Mouse (Mus musculus): ENCODE measurements around the gene Ell.

Gene Ell

DNA sequence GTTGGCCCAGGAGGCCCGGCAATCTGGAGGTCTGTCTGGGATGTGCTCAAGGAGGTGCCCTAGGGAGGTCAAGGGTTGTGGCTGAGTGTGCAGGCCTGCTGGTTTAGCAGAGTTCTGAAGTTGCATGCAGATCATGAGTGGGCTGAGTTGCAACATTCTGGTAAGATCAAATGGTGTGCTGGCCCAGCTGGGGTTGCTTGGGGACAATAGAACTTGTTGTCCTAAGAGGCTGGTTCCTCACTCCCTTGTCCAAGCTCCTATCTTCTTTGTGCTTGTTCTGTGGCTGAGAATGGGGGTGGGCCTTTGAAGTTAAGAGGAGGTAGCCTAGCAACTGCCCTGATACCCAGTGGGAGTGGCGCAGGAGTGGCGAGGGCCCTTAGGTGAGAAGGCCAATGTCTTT, 23.5 kb downstream of the Ell start:
- no peak for DNase-seq (ENCODE audit: extremely low read depth, low read depth)

DNA sequence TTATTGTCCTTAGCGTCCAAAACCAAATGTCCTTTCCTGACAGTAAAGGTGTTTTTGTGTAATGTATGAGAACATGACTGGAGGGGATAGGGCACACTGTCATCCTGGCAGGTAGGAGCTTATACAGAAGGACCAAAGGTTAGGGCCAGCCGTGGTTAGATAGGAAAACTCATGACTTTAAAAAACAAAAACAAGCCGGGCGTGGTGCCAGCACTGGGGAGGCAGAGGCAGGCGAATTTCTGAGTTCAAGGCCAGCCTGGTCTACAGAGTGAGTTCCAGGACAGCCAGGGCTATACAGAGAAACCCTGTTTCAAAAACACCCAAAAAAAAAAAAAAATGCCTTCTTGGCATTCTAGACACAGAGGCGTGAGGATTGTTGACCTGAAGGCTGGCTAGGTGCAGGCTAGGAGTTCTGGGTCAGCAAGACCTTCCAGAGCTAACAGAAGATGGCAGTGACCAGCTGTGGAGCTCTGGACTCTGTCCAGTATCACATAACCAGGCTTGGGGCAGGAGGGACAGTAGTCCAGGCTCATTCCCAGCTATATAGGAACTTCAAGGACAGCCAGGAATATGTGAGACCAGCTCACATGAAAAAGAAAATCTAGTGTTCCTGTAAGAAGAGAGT, 24.6 kb downstream of the Ell start:
- DNase-seq (ENCODE audit: extremely low read depth, low read depth) = no peak

DNA sequence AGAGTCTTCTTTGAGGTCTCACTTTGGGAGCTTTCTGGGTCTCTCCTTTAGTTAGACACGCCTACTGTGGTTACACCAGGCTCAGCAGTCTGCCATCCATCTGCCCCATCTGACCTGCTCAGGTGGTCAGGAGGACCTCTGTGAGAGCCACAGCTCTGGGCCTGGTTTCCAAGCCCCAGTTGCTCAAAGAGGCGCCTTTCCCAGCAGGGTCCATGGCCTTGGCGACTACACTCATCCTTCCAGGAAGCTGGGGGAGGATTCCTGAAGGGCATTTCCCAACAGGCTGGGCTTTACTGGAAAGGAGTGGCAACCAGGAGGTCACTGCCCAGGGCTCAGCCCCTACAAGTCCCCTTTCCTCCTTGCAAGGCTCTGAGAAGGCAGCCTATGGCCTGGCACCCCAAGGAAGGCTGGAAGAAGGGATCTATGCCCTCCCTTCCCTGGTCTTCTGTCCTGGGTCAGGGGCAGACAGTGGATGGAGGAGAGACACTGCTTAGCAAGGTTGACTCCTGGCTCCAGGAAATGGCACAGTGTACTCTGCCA, 25.5 kb downstream of the Ell start:
- DNase-seq (ENCODE audit: extremely low read depth, low read depth) = no peak

DNA sequence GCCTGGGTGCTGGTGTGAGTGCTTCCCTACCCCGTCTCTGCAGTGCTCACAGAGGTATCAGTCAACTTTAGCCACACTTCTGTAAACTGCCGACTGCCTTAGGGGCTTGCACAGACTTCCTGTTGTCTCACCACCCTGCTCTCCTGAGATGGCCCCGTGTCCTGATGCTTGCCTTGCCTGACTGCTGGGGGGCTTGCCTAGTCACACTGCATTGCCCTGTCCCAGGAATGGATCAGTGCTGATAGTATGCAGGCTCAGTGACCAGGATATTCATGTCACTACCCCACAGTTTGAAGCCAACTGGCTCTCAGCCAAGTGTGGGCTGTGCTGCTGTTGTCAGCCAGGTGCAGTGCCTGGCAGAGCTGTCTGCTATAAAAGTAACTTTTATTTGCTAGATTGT, 26.3 kb downstream of the Ell start:
- no peak for DNase-seq (ENCODE audit: extremely low read depth, low read depth)

DNA sequence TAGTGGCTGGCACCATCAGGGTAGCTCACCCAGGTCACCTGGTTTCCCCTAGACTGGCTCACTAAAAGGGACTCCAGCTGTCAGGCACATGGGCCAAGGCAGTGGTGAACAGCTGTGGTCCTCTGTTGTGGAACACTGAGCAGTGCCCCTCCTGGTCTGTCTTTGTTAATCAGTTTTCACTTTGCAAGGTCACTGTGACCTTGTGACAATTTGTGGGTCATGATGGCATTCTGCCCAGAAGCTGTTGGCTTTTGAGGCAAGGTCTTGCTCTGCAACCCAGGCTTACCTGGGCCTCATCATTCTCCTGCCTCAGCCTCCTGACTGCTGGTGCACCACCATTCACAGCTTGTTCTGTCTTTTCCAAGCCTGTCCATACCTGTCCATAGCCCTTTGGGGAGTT, 31.1 kb downstream of the Ell start:
- DNase-seq (ENCODE audit: extremely low read depth, low read depth) = no peak

DNA sequence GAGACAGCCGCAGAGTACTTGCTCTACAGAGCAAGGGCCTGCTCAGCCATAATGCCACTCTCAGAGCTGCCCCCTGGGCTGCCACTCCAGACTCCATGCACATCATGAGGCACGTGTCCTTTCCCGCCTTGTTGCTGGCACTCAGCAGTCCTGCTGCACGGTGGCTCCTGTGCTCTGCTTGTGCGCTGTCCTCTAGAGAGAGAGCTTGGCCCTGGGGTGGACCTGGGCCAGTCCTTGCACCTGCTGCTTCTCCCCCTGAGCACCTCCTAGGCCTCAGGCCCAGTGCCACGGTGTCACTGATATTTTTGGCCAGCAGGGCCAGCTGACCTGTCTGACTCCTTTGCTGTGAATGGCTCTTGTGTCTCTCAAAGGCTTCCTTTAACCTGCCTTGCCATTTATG, 31.7 kb downstream of the Ell start:
- DNase-seq (ENCODE audit: extremely low read depth, low read depth) = no peak

DNA sequence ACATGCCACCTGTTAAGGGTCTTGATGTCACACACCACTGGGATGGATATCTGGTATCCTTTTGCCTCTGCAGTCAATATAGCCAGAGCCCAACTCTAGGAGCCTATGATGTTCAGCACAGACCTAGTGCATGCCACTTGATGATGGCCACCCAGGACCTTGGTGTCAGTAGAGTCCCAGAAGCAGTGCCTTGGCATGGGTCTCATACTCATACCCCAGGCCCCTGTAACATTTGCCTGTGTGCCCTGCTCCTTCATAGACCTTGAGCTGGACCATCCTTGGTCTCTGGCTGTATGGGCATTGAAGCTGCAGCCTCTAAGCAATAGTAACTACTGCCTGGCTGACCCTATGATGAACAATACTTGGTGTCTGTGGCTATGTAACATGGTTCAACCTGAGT, 35.0 kb downstream of the Ell start:
- DNase-seq (ENCODE audit: extremely low read depth, low read depth) = no peak

DNA sequence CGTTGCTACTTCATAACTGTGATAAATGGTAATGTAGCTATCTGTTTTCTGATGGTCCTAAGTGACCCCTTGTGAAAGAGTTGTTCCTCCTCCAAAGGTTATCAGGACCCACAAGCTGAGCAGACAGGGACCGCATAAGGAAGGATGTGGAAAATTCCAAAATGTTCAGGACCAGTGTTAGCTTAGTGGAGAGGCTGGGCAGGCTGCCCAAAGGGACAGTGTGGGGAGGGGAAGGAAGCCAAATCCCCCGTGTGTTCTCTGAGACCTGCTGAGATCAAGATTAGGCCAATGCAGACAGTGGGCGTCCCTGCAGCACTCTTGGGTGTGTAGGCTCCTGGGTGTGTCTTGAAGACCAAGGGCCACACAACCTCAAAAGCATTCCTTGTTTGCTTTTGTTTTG, 35.7 kb downstream of the Ell start:
- DNase-seq (ENCODE audit: extremely low read depth, low read depth) = no peak

DNA sequence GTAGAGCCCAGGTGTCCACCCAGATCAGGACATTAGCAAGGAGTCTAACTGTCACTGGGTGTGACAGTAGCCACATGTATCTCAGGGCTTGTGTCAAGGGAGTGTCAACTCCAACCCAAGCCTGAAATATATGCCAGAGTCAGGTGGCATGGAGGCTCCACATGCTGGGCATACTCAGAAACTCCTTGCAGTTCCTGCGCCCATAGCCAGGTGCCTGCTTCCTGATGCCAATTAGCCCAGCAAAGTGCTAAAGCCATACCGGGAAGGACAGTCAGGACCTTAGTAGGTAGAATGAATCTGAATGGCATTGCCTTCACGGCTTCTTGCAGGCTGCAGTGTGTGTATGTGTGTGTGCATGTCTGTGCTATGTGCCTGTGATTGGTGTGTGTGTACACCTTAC, 38.0 kb downstream of the Ell start:
- no peak for DNase-seq (ENCODE audit: extremely low read depth, low read depth)

DNA sequence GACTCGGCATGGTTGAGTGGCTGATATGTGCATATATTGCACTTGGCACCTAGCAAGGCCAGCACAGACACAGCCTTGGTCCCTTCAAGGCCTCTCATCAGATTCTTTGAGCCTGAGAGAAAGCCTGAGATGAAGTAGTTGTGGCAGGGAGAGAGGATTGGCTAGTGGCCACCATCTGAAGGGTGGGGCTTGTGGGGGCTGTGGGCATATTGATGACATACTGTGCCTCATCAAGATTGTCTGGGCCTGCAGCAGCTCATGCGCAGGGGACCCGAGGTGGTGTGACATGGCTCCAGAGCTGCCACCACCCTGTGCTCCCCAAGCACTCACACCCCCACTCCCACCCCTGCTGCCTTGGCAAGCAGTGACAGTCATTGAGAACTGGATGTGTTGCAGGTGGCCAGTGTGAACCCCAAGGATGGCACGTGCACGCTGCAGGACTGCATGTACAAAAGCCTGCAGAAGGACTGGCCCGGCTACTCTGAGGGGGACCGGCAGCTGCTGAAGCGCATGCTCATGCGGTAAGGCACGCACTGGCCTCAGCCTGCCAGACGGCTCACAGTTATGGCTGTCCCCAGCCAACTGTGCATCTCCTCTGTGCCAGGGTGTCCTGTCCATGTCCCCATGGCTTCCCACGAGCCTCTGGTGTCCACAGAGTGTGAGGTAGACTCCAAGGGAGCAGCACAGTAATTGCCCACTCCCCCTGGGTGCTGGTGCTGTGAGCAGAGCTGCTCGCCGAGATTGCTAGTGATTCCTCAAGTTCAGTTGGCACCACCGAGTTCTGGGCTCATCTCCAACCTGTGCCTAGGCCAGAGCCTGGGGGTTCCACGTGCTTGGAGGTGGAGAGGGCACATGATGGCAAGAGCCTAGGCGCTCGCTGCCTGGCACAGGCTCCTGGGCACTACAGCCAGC, 44.5 kb downstream of the Ell start:
- DNase-seq (ENCODE audit: extremely low read depth, low read depth) = no peak

DNA sequence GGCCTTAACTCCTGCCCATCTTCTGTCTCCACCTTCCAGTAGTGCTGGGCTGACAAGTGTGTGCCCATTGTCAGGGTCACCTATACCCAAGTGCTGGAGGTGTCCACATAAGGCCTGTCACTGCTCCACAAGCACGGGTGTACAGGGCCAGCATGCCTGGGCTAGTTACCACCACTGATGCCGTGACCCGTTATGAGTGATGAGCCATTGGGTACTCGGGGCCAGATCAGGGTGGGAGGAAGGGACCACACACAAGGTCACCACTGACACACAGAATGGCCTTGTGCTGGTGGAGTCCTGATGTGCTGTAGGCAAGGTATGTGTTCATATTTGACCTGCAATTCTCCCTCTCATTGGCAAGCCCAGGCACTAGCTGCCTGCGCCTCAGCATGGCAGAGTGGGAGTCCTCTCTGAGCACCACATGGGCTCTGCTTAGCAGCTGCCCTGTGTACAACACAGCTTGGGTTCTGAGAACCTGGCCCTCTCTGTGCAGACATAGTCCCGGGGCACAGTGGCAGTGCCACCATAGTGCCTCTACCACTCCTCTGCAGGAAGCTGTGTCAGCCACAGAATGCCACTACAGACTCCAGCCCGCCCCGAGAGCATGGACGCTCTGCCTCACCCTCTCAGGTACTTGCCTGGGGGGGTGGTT, 45.5 kb downstream of the Ell start:
- no peak for DNase-seq (ENCODE audit: extremely low read depth, low read depth)

DNA sequence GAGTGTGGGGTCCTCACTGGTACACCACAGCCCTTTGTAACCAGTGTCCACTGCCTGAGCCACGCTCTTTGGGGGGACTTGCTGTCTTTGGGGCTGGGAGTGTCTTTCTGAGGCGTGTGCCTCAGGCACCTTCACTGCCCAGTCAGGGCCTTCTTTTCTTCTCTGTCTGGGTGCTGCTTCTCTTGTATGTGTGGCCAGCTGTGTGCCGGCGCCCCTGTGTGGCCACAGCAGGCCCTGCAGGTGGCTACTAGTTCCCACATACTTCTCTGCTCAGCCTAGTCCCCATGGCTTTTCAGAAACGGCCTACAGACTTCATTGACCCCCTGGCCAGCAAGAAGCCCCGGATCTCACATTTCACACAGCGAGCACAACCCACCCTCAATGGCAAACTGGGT, 46.0 kb downstream of the Ell start:
- peak; percentile 20 for DNase-seq (ENCODE audit: extremely low read depth, low read depth)

DNA sequence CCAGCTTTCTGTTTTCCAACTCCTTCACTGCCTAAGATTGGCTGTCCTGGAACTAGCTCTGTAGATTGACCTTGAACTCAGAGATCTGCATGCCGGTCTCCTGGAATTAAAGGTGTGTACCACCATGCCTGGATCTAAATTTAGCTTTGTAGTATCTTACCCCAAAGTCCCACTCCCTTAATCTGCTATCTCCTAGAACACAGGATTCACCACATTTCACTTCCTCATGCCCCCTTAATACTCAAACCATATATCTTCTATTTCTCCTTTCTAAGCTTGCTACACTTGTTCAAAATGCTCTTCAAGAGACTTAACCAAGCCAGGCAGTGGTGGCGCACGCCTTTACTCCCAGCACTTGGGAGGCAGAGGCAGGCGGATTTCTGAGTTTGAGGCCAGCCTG, 48.7 kb downstream of the Ell start:
- DNase-seq (ENCODE audit: extremely low read depth, low read depth) = peak; percentile 58

DNA sequence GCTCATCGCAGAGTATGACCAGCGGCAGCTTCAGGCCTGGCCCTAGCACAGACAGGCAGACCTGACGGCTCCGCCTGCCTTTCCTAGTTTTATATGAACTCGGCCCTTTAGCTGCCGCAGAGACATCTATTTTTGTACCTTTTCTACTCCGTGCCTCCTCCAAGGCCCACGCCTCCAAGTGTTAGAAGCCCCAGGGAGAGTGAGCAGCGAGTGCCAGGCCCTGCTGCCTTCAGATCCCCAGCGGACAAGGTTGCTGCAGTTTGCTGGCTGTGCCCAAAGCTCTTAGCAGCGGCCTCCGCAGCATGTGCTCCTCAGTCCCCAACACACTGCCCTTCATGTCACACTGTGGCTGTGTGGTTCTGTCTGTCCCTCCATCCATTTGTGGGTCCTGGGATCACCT, 52.3 kb downstream of the Ell start:
- no peak for DNase-seq (ENCODE audit: extremely low read depth, low read depth)

DNA sequence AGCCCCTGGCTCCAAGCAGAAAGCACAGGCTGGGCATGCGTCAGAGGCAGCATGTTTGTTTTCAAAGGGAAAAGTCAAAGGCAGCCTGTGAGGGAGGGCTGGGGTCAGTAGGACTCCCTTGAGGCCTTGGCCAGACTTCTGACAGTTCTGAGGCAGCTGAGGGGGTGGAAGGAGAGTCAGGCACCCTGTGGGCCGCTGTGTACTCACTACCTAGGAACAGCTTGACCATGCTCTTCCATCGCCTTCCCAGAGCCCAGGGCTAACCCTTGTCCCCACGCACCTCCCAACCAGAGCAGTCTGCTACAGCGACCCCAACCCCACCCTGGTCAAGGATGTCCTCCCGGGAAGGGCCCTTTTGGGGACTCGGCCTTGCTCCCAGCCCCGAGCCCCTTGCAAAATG, 53.9 kb downstream of the Ell start:
- DNase-seq (ENCODE audit: extremely low read depth, low read depth) = no peak

DNA sequence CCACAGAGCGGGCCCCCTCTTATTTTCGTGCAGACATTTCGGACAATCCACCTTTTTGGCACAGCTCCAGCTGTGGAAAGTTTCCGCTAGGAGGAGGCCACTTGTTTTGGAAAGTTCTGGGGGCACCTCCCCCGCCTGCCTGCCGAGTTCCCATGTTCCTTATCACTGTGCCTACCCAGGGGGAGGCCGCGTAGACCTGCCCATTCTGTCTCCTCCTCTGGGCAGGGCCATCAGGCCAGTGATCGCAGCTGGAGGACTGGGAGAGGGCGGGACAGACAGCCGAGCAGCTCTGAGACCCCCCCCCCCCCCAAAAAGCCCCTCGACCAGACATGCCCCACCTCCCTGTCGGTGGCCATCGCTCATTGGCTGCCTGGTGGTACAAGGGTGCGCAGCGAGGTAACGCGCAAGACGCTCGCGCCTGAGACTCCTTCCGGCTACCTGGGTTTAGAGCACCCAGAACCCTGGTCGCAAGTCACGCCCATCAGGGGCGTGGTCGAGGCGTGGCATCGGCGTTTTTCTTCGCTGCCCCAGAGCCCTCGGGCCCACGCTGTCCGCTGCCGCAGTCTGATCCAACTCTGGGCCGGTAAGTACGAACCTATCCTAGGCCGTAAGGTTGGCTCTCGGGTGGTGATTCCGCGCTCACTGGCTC, 54.8 kb downstream of the Ell start, which contains the start of gene Isyna1:
Gene Isyna1 (plus strand): TSS at position 413 of the 649 bp plus-strand sequence.
- DNase-seq (ENCODE audit: extremely low read depth, low read depth) = peak; percentile 96

DNA sequence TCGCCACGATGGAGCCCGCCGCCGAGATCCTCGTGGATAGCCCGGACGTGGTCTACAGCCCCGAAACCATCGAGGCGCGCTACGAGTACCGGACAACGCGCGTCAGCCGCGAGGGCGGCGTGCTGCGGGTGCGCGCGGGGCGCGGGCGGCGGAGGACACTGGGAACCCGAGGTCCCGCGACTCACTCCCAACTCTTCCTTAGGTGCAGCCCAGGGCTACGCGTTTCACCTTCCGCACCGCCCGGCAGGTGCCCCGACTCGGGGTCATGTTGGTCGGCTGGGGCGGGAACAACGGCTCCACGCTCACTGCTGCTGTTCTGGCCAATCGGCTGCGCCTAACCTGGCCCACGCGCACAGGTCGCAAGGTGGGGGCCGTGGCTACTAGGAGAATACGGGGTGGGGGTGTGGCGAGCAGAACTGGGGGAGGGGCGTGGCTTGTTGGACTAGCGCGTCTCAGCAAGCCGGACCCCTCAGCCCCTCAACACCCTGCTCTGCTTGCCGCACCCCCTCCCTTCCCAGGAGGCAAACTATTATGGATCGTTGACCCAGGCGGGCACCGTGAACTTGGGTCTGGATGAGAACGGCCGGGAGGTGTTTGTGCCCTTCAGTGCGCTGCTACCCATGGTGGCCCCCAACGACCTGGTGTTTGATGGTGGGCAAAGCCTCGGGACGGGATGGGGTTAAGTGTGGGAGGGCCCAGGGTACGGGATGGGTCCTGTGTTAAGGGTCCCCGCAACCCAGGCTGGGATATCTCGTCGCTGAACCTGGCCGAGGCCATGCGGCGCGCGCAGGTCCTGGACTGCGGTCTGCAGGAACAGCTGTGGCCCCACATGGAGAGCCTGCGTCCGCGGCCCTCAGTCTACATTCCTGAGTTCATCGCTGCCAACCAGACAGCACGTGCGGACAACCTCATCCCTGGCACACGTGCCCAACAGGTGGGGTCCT, 55.6 kb downstream of the Ell start:
- no peak for DNase-seq (ENCODE audit: extremely low read depth, low read depth)

DNA sequence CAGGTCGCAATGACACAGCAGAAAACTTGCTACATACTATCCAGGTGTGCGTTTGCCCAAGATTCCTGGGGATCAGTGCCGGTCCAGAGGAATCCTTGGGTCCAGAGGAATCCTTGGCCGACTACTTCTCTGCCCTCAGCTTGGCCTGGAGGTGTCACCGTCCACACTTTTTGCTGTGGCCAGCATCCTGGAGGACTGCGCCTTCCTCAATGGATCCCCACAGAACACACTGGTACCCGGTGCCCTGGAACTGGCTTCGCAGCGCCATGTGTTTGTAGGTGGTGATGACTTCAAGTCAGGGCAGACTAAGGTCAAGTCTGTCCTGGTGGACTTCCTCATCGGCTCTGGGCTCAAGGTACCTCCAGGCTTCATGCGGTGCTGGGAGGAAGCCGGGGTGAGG, 56.6 kb downstream of the Ell start:
- no peak for DNase-seq (ENCODE audit: extremely low read depth, low read depth)

DNA sequence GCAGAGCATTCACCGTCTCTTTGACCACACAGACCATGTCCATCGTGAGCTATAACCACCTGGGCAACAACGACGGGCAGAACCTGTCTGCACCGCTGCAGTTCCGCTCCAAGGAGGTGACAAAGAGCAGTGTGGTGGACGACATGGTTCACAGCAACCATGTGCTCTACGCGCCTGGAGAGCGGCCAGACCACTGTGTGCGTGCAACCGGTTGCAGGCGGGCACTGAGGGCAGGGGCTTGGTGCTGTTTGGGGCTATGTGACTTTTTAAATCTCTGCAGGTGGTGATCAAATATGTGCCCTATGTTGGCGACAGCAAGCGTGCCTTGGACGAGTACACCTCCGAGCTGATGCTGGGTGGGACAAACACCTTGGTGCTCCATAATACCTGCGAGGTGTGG, 57.0 kb downstream of the Ell start:
- DNase-seq (ENCODE audit: extremely low read depth, low read depth) = no peak

DNA sequence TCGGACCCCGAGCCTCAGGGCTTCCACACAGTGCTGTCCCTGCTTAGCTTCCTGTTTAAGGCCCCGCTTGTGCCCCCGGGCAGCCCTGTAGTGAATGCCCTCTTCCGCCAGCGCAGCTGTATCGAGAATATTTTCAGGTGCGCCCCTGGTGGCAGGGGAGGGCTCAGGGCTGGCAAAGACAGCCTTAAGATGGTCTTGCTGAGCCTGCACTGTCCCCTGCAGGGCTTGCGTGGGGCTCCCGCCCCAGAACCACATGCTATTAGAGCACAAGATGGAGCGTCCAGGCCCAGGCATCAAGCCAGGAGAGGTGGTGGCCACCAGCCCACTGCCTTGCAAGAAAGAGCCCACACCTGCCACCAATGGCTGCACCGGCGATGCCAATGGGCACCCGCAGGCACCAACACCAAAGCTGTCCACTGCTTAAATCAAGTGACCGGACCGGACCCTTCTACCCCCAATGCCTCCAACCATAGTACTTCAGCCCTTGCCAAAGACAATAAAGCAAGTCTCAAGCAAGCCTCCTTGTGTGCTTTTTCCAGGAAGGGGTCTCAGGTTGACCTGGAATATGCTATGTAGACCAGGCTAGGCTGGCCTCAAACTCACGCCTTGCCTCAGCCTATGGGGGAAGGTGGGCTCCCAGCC, 57.6 kb downstream of the Ell start:
- DNase-seq (ENCODE audit: extremely low read depth, low read depth) = no peak

Data from MEL-GATA-1-ER (cell line).